Mouse (Mus musculus): ENCODE data around the gene Actn2.

DNA sequence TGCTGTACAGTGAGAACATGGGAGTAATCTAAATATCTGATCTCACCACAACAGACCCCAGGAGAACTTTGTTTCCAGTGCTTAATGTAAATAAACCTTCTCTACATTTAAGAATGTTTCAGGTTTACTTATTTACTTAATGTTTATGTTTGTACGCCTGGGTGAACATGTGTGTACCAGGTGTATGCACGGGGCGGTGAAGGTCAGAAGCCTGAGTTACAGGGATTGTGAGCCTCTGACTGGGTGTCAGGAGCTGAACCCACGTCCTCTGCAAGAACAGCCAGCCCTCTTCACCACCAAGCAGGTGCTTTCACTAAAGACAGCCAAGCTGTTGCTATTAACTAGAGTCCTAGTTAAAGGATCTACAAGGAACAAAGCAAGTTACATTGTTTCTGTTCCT is 66.3 kb downstream of the Actn2 start:
- TF ChIP-seq CTCF (IDR thresholded peaks at IDR 0.05; ENCODE audit: extremely low read depth, insufficient read depth, insufficient read length, insufficient replicate concordance) (no peak), POLR2A (IDR thresholded peaks at IDR 0.05; ENCODE audit: low read depth, low read length) (no peak)

All from spleen, adult 2 months (tissue).